Mouse (Mus musculus) forebrain, embryonic 11.5 days (tissue): ENCODE measurements around the gene Vps53. TPM values are rescaled to one million over a fixed set of nuclear protein-coding genes. Genes with fewer than 3 reads are reported as not detected.

Experiments used
- ATAC-seq: fragments of 200-750 bp; cut with Nextera tagmentation; replicated peaks from 2 replicates; pipeline ENCODE4 v1.8.0; 2017; ENCODE audit warnings: moderate TSS enrichment; ENCODE audit not compliant: low FRiP score
- DNase-seq: peaks from one replicate; pipeline ENCODE4 v3.0.0-alpha.2; 2017; ENCODE audit warnings: low spot score
- H3K27ac ChIP-seq: fragments of 300-500 bp; sonication (generic); 2 replicates; pipeline ENCODE4 v1.5.1; 2014; ENCODE audit warnings: low read depth, low read length
- H3K27me3 ChIP-seq: fragments of 300-500 bp; sonication (generic); 2 replicates; pipeline ENCODE4 v1.6.1; 2014; ENCODE audit warnings: mild to moderate bottlenecking, low read length, mixed read lengths; ENCODE audit not compliant: control insufficient read depth, insufficient read depth
- H3K36me3 ChIP-seq: fragments of 300-500 bp; sonication (generic); 2 replicates; pipeline ENCODE4 v1.6.1; 2014; ENCODE audit warnings: mild to moderate bottlenecking, low read length, moderate library complexity, mixed read lengths; ENCODE audit not compliant: control insufficient read depth, insufficient read depth
- H3K4me1 ChIP-seq: fragments of 300-500 bp; sonication (generic); replicated peaks from 2 replicates; pipeline ENCODE4 v1.6.1; 2014; ENCODE audit warnings: low read length, mixed read lengths; ENCODE audit not compliant: control insufficient read depth, insufficient read depth
- H3K4me2 ChIP-seq: fragments of 300-500 bp; sonication (generic); 2 replicates; pipeline ENCODE4 v1.6.1; 2014; ENCODE audit warnings: low read depth, mild to moderate bottlenecking, low read length, moderate library complexity, mixed read lengths; ENCODE audit not compliant: severe bottlenecking
- H3K4me3 ChIP-seq: fragments of 300-500 bp; sonication (generic); 2 replicates; pipeline ENCODE4 v1.5.1; 2014; ENCODE audit warnings: low read depth, low read length
- H3K9ac ChIP-seq: fragments of 300-500 bp; sonication (generic); 2 replicates; pipeline ENCODE4 v1.6.1; 2014; ENCODE audit warnings: low read length
- H3K9me3 ChIP-seq: fragments of 300-500 bp; sonication (generic); 2 replicates; pipeline ENCODE4 v1.6.1; 2016; ENCODE audit warnings: low read length, mixed read lengths; ENCODE audit not compliant: control insufficient read depth
- whole genome bisulfite sequencing: fragments of 180-500 bp; shearing (Covaris S2); extraction: QIAGEN DNeasy Blood & Tissue Kit; methylation state at CpG from one replicate; pipeline ENCODE4 v1.1.7; 2014; 5-methylcytosine and 5-hydroxymethylcytosine counted together
- polyA plus RNA-seq: library from polyadenylated mRNA; unstranded; fragments of >200 nt; fragmentation: Nextera tagmentation; extraction: Ambion mirVana; gene quantifications from 2 replicates; pipeline ENCODE4 v1.2.1, GENCODE M21; 2014

Vps53 gene
- polyA plus RNA-seq, 1 experiment from 2014 or later, result 43.6 TPM

- Histone ChIP-seq H3K4me3 (no peak overlapping the region), H3K4me1 (no peaks in the 10 kb centered on the region), H3K36me3 (no peaks in the 10 kb centered on the region), H3K27ac (no peak overlapping the region), H3K4me2 (no peak overlapping the region), H3K9me3 (no peaks in the 10 kb centered on the region), H3K9ac (no peak overlapping the region), H3K27me3 (no peaks in the 10 kb centered on the region)
- no peak for ATAC-seq
- 85% methylated on average over 3 of the region's 3 CpGs for WGBS
- DNase-seq, result no peak
Observed at GRCm38 (mm10) chr11:76137996-76138395, 41.5 kb downstream of the Vps53 start.

GRCm38 (mm10) chr11:76135641-76136437 is 43.6 kb downstream of the Vps53 start:
- no peaks in the 10 kb centered on the region for H3K4me1 ChIP-seq
- H3K4me3 ChIP-seq, result no peak overlapping the region
- H3K4me2 ChIP-seq, result no peak overlapping the region
- ATAC-seq (no peak), DNase-seq (no peak)
- H3K9me3 ChIP-seq, result no peaks in the 10 kb centered on the region
- H3K27ac ChIP-seq, result no peak overlapping the region
- no peaks in the 10 kb centered on the region for H3K27me3 ChIP-seq
- H3K36me3 ChIP-seq, result no peaks in the 10 kb centered on the region
- no peak overlapping the region for H3K9ac ChIP-seq
- 84% methylated on average over 7 of the region's 7 CpGs for WGBS

GRCm38 (mm10) chr11:76130859-76131258 is 48.6 kb downstream of the Vps53 start:
- Histone ChIP-seq H3K4me2 (no peak overlapping the region), H3K27me3 (no peaks in the 10 kb centered on the region), H3K36me3 (no peaks in the 10 kb centered on the region), H3K9me3 (no peaks in the 10 kb centered on the region), H3K4me3 (no peak overlapping the region), H3K4me1 (no peaks in the 10 kb centered on the region), H3K9ac (no peak overlapping the region), H3K27ac (no peak overlapping the region)
- DNase-seq (no peak), ATAC-seq (no peak)
- WGBS, result 89% methylated on average over 5 of the region's 5 CpGs

- no peak overlapping the region for H3K27ac ChIP-seq
- no peak overlapping the region for H3K4me2 ChIP-seq
- H3K9me3 ChIP-seq, result no peaks in the 10 kb centered on the region
- no peaks in the 10 kb centered on the region; the same call in 1 of the 2 replicates for H3K36me3 ChIP-seq
- no peak overlapping the region for H3K4me3 ChIP-seq
- no peak overlapping the region for H3K9ac ChIP-seq
- ATAC-seq (no peak), DNase-seq (no peak)
- 80% methylated on average over 8 of the region's 8 CpGs for WGBS
- no peaks in the 10 kb centered on the region for H3K4me1 ChIP-seq
- no peaks in the 10 kb centered on the region for H3K27me3 ChIP-seq
Observed at GRCm38 (mm10) chr11:76125386-76125785, 54.1 kb downstream of the Vps53 start.

- Histone ChIP-seq H3K27ac (no peak overlapping the region), H3K4me3 (no peak overlapping the region), H3K27me3 (no peaks in the 10 kb centered on the region), H3K4me2 (no peak overlapping the region), H3K9ac (no peak overlapping the region), H3K36me3 (no peaks in the 10 kb centered on the region; the same call in 1 of the 2 replicates), H3K4me1 (no peaks in the 10 kb centered on the region), H3K9me3 (no peaks in the 10 kb centered on the region)
- 93% methylated on average over 1 of the region's 1 CpGs for WGBS
- no peak for ATAC-seq
- no peak for DNase-seq
Observed at GRCm38 (mm10) chr11:76123517-76123916, 55.9 kb downstream of the Vps53 start.

- no peak for ATAC-seq
- no peak for DNase-seq
- H3K36me3 ChIP-seq, result no peaks in the 10 kb centered on the region; the same call in 1 of the 2 replicates
- no peak overlapping the region for H3K4me2 ChIP-seq
- no peaks in the 10 kb centered on the region for H3K4me1 ChIP-seq
- H3K27ac ChIP-seq, result no peak overlapping the region
- no peaks in the 10 kb centered on the region for H3K27me3 ChIP-seq
- no peak overlapping the region for H3K4me3 ChIP-seq
- no peak overlapping the region for H3K9ac ChIP-seq
- WGBS, result 85% methylated on average over 2 of the region's 2 CpGs
- H3K9me3 ChIP-seq, result no peaks in the 10 kb centered on the region
Observed at GRCm38 (mm10) chr11:76122571-76122970, 56.9 kb downstream of the Vps53 start.

- DNase-seq (no peak), ATAC-seq (no peak)
- H3K4me1 ChIP-seq, result no peaks in the 10 kb centered on the region
- WGBS, result 90% methylated on average over 4 of the region's 4 CpGs
- no peak overlapping the region for H3K9ac ChIP-seq
- H3K4me3 ChIP-seq, result no peak overlapping the region
- no peak overlapping the region for H3K27ac ChIP-seq
- no peaks in the 10 kb centered on the region; the same call in 1 of the 2 replicates for H3K36me3 ChIP-seq
- H3K4me2 ChIP-seq, result no peak overlapping the region
- H3K27me3 ChIP-seq, result no peaks in the 10 kb centered on the region
- H3K9me3 ChIP-seq, result no peaks in the 10 kb centered on the region
Observed at GRCm38 (mm10) chr11:76121086-76121485, 58.4 kb downstream of the Vps53 start.

GRCm38 (mm10) chr11:76120407-76120901 is 59.0 kb downstream of the Vps53 start:
- Histone ChIP-seq H3K9me3 (no peaks in the 10 kb centered on the region), H3K4me2 (no peak overlapping the region), H3K4me1 (no peaks in the 10 kb centered on the region), H3K9ac (no peak overlapping the region), H3K27me3 (no peaks in the 10 kb centered on the region), H3K36me3 (no peaks in the 10 kb centered on the region; the same call in 1 of the 2 replicates), H3K27ac (no peak overlapping the region), H3K4me3 (no peak overlapping the region)
- 82% methylated on average over 10 of the region's 10 CpGs for WGBS
- ATAC-seq, result no peak
- DNase-seq, result no peak

GRCm38 (mm10) chr11:76110416-76110815 is 69.0 kb downstream of the Vps53 start:
- H3K9me3 ChIP-seq, result no peaks in the 10 kb centered on the region
- DNase-seq (no peak), ATAC-seq (no peak)
- no peaks in the 10 kb centered on the region for H3K27me3 ChIP-seq
- no peak overlapping the region for H3K4me3 ChIP-seq
- H3K4me2 ChIP-seq, result no peak overlapping the region
- H3K27ac ChIP-seq, result no peak overlapping the region
- WGBS, result 94% methylated on average over 3 of the region's 3 CpGs
- no peaks in the 10 kb centered on the region for H3K36me3 ChIP-seq
- H3K9ac ChIP-seq, result no peak overlapping the region
- H3K4me1 ChIP-seq, result no peaks in the 10 kb centered on the region
